Mouse (Mus musculus) limb, embryonic 14.5 days (tissue): ENCODE data around the gene Aif1. TPM values are rescaled to one million over a fixed set of nuclear protein-coding genes. Genes with fewer than 3 reads are reported as not detected.
"Not testable (repeated sequence)": the region's sequence is repeated elsewhere in the genome, so short reads cannot be mapped to it uniquely, and the experiment has no call there.

Experiments used
- ATAC-seq: fragments of 200-750 bp; cut with Nextera tagmentation; 2 replicates; pipeline ENCODE4 v1.8.0; 2017; ENCODE audit warnings: low read depth, moderate number of reproducible peaks, moderate TSS enrichment; ENCODE audit not compliant: low FRiP score
- DNase-seq: peaks from one replicate; pipeline ENCODE4 v3.0.0-alpha.2; 2015; ENCODE audit warnings: low spot score
- H3K27ac ChIP-seq: fragments of 300-500 bp; sonication (generic); replicated peaks from 2 replicates; pipeline ENCODE4 v1.5.1; 2014; ENCODE audit warnings: low read depth, mild to moderate bottlenecking, low read length, moderate library complexity, mixed read lengths
- H3K27me3 ChIP-seq: fragments of 300-500 bp; sonication (generic); 2 replicates; pipeline ENCODE4 v1.6.1; 2014; ENCODE audit warnings: low read length, mixed read lengths; ENCODE audit not compliant: control insufficient read depth, insufficient read depth
- H3K36me3 ChIP-seq: fragments of 300-500 bp; sonication (generic); 2 replicates; pipeline ENCODE4 v1.6.1; 2014; ENCODE audit warnings: mild to moderate bottlenecking, low read length, moderate library complexity, mixed read lengths; ENCODE audit not compliant: control insufficient read depth, insufficient read depth
- H3K4me1 ChIP-seq: fragments of 300-500 bp; sonication (generic); 2 replicates; pipeline ENCODE4 v1.6.1; 2014; ENCODE audit warnings: antibody characterized with exemption, low read length, mixed read lengths; ENCODE audit not compliant: control insufficient read depth, insufficient read depth
- H3K4me2 ChIP-seq: fragments of 300-500 bp; sonication (generic); replicated peaks from 2 replicates; pipeline ENCODE4 v1.6.1; 2014; ENCODE audit warnings: low read depth, mild to moderate bottlenecking, low read length, moderate library complexity; ENCODE audit not compliant: severe bottlenecking
- H3K4me3 ChIP-seq: fragments of 300-500 bp; sonication (generic); replicated peaks from 2 replicates; pipeline ENCODE4 v1.5.1; 2014; ENCODE audit warnings: low read length
- H3K9ac ChIP-seq: fragments of 300-500 bp; sonication (generic); 2 replicates; pipeline ENCODE4 v1.6.1; 2014; ENCODE audit warnings: mild to moderate bottlenecking, low read depth, low read length, moderate library complexity; ENCODE audit not compliant: severe bottlenecking
- H3K9me3 ChIP-seq: fragments of 300-500 bp; sonication (generic); 2 replicates; pipeline ENCODE4 v1.6.1; 2016; ENCODE audit warnings: low read length; ENCODE audit not compliant: control insufficient read depth
- POLR2A ChIP-seq: fragments of 200-500 bp; IDR thresholded peaks from 2 replicates; pipeline ENCODE4 v1.8.0; 2012; ENCODE audit warnings: inconsistent platforms, mild to moderate bottlenecking, moderate library complexity, borderline replicate concordance; ENCODE audit not compliant: insufficient read depth, insufficient read length; ENCODE audit errors: extremely low read depth
- WGBS: fragments of 180-500 bp; shearing (Covaris S2); extraction: QIAGEN DNeasy Blood & Tissue Kit; methylation state at CpG from one replicate; pipeline ENCODE4 v1.1.7; 2014; 5-methylcytosine and 5-hydroxymethylcytosine counted together
- polyA plus RNA-seq, 2 experiments: library from polyadenylated mRNA; depleted of rRNA in 1 of 2; stranded (reverse) in 1 of 2; unstranded in 1 of 2; fragments of >200 nt; fragmentation: Nextera tagmentation in 1 of 2; extraction: Ambion mirVana in 1 of 2; gene quantifications; 2 replicates each; pipeline versions ENCODE4 v1.2.1 to v1.2.3; 2012 to 2014

Aif1 gene
- polyA plus RNA-seq, 2 experiments, result 4.8 to 15.7 TPM

DNA sequence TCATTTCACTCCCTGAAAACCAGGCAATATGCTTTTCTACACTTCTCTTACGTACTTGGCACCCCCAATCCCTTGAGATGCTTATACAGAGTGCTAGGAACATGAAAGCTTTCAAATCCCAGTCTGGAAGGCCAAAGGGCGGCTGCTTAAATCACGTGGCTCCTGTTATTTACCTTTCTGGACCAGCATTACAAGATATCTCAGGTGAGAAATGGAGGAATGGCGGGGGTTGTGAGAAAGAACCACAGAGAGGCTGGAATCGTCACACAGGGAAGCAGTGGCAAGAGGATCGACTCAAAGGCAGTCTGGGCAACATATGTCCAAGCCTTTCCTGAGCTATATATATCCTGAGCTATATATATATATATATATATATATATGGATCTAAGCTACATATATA lies 50.3 kb downstream of the Aif1 start:
- H3K27me3 ChIP-seq, result no peaks in the 10 kb centered on the region
- H3K4me1 ChIP-seq, result peaks cover 16% of the 10 kb centered on the region
- peak overlapping the region; percentile 62 for H3K4me3 ChIP-seq
- H3K4me2 ChIP-seq, result peak overlapping the region; percentile 84
- H3K9me3 ChIP-seq, result no peaks in the 10 kb centered on the region
- peak overlapping the region; percentile 74 for H3K27ac ChIP-seq
- ATAC-seq (no peak), DNase-seq (no peak)
- H3K36me3 ChIP-seq, result peaks cover 25% of the 10 kb centered on the region
- 25% methylated on average over 6 of the region's 6 CpGs for WGBS
- no peak for TF ChIP-seq POLR2A
- peak overlapping the region; percentile 77 for H3K9ac ChIP-seq

DNA sequence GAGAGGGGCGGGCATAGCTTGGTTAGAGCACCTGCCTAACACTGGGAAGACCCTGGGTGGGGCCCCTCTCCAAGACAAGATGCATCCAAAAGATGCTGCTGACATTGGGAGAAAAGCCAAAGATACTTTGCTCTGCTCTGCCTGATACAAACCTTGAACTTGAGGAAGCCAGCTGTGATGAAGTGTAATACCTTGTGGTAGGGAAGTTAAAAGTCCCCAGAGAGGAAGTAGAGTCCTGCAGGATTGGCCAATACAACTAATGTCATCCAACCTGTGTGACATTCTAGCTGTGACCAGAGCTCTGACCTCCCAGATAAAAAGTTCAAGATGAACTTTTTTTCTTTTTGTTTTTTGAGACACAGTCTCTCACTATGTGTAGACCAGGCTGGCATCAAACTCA lies 50.8 kb downstream of the Aif1 start:
- Histone ChIP-seq H3K4me1 (peaks cover 19% of the 10 kb centered on the region), H3K27me3 (no peaks in the 10 kb centered on the region), H3K9ac (no peak overlapping the region; the same call in 1 of the 2 replicates), H3K27ac (no peak overlapping the region), H3K4me3 (no peak overlapping the region; the same call in 1 of the 2 replicates), H3K4me2 (no peak overlapping the region), H3K9me3 (no peaks in the 10 kb centered on the region), H3K36me3 (peaks cover 20% of the 10 kb centered on the region)
- no peak for DNase-seq
- TF ChIP-seq POLR2A, result no peak
- 90% methylated on average over 1 of the region's 1 CpGs for whole genome bisulfite sequencing
- no peak for ATAC-seq

DNA sequence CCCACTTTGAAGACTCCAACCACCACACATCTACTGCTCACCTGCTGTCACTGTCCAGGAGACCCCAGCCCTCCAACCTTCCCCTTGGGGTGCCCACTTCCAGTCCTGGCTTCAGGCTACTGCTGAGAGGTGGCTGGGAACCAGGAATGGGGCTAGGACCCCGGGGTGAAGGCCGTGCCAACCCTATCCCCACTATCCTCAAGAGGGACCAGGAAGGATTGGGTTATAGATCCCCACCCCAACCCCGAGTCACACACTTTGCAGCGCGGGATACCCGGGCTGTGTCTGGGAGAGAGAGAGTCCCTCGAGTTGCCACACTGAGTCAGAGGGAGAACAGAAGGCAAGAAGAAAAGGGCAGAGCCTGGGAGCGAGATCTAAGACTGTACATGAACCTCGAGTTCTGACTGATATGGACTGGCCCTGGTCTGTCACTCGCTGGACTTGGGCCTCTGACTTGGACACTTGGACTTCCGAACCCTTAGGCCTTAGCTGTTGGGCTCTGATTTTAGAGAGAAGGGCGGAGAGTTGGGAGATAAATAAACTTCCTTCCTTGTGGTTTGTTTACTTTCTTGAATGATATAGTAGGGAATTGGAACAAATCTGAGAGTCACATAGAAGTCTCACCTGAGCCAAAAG lies 51.5 kb downstream of the Aif1 start:
- H3K27ac ChIP-seq, H3K4me2 ChIP-seq, H3K9ac ChIP-seq, ATAC-seq, DNase-seq, H3K4me3 ChIP-seq, H3K27me3 ChIP-seq, H3K9me3 ChIP-seq: not testable (repeated sequence)
- H3K36me3 ChIP-seq, result peaks cover 26% of the 10 kb centered on the region
- H3K4me1 ChIP-seq, result peaks cover 23% of the 10 kb centered on the region
- WGBS, result 91% methylated on average over 12 of the region's 12 CpGs

DNA sequence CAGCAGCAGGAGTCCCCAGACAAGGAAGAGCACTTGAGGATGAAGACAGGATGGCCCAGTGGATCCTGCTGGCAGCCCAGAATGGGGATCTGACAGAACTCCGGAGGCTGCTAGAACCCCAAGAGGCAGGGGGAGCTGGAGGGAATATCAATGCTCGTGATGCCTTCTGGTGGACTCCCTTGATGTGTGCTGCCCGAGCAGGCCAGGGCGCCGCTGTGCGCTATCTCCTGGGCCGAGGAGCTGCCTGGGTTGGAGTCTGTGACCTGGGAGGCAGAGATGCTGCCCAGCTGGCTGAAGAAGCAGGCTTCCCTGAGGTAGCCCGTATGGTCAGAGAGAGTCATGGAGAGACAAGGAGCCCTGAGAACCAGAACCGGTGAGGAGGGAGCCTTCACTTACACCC lies 52.6 kb downstream of the Aif1 start:
- not testable (repeated sequence) for H3K4me2 ChIP-seq, H3K9ac ChIP-seq, DNase-seq, H3K9me3 ChIP-seq, H3K27ac ChIP-seq, H3K4me3 ChIP-seq, H3K27me3 ChIP-seq, ATAC-seq
- peaks cover 23% of the 10 kb centered on the region for H3K4me1 ChIP-seq
- H3K36me3 ChIP-seq, result peaks cover 30% of the 10 kb centered on the region
- WGBS, result 94% methylated on average over 9 of the region's 9 CpGs

DNA sequence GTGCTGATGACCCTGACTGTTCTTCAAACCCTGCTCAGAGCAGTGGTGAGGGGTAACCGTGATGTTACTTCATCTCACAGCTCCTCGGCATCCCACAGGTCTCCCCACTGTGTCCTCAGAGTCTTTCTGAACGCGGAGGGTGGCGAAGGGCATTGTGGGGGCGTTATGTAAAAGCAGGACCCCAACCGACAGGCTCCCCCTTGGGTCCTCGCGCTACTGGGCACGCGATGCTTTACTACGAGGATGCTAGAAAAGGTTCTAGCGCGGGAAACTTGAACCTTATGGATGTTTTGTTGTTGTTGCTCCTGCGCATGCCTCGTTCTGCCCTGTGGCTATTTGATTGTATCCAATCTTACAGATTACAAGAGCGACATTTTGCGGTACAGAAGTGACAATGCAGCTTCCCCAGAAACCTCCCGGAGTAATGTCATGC lies 54.0 kb downstream of the Aif1 start, which contains the start of gene Csnk2b:
Csnk2b (minus strand) TSS at position 183 of the 433 bp plus-strand sequence.
- ATAC-seq (no peak), DNase-seq (peak; percentile 72)
- Histone ChIP-seq H3K27ac (peak within 1 kb of the TSS; percentile 84), H3K4me2 (peak within 1 kb of the TSS; percentile 74), H3K9me3 (no peaks in the 10 kb centered on the region), H3K27me3 (no peaks in the 10 kb centered on the region), H3K4me1 (peaks cover 18% of the 10 kb centered on the region), H3K36me3 (peaks cover 36% of the 10 kb centered on the region), H3K4me3 (peak within 1 kb of the TSS; percentile 98), H3K9ac (peak within 1 kb of the TSS; percentile 90)
- WGBS, result under 1% methylated on average over 19 of the region's 19 CpGs
- TF ChIP-seq POLR2A, result no peak
